ENCODE assay signal across 8 mouse cellular contexts in genomic region chr6:97395477-97396350, GRCm38 (mm10).
A peak's percentile ranks its signal among the peaks of the same experiment; 100 is the strongest.
DNase-seq lines count a peak whose midpoint lies in the region; ATAC-seq and TF ChIP-seq lines count a peak whose summit lies in the region.

No protein-coding gene starts in this region.

- 14% methylated on average over 17 of the region's 17 CpGs for WGBS in midbrain, embryonic 10.5 days
- WGBS in midbrain, embryonic 16.5 days: 11% methylated on average over 17 of the region's 17 CpGs
- WGBS in embryonic facial prominence, embryonic 13.5 days: 15% methylated on average over 17 of the region's 17 CpGs
- WGBS in intestine, embryonic 14.5 days: 25% methylated on average over 17 of the region's 17 CpGs
- whole genome bisulfite sequencing in lung, postnatal 0 days: 25% methylated on average over 17 of the region's 17 CpGs
- 90% methylated on average over 17 of the region's 17 CpGs for WGBS in thymus, adult 2 months

- no peak for TF ChIP-seq EP300 in lung, postnatal 0 days (IDR thresholded peaks at IDR 0.05)

- no peaks in the 10 kb centered on the region for H3K9me3 ChIP-seq in midbrain, embryonic 10.5 days (replicated peaks)
- no peaks in the 10 kb centered on the region for H3K9me3 ChIP-seq in midbrain, embryonic 16.5 days (replicated peaks; ENCODE audit: control insufficient read depth, low read length, poor library complexity, severe bottlenecking)
- H3K9me3 ChIP-seq in embryonic facial prominence, embryonic 13.5 days: no peaks in the 10 kb centered on the region
- H3K9me3 ChIP-seq in intestine, embryonic 14.5 days (ENCODE audit: control insufficient read depth, low read length): no peaks in the 10 kb centered on the region
- H3K9me3 ChIP-seq in lung, postnatal 0 days (ENCODE audit: low read length): no peaks in the 10 kb centered on the region

- H3K4me1 ChIP-seq in midbrain, embryonic 10.5 days: peaks cover 39% of the 10 kb centered on the region
- peaks cover 20% of the 10 kb centered on the region for H3K4me1 ChIP-seq in midbrain, embryonic 16.5 days (ENCODE audit: control insufficient read depth, insufficient read depth, low read length)
- H3K4me1 ChIP-seq in embryonic facial prominence, embryonic 13.5 days: peaks cover 31% of the 10 kb centered on the region
- peaks cover 13% of the 10 kb centered on the region for H3K4me1 ChIP-seq in intestine, embryonic 14.5 days (replicated peaks; ENCODE audit: control insufficient read depth, insufficient read depth, low read length)
- 0 out of 2 replicates have a peak, but pooled peaks cover 4% of the 10 kb centered on the region for H3K4me1 ChIP-seq in lung, postnatal 0 days (ENCODE audit: insufficient read depth, low read depth, low read length)
- H3K4me1 ChIP-seq in thymus, adult 2 months (replicated peaks; ENCODE audit: control insufficient read depth, insufficient read depth, low read length): peaks cover 8% of the 10 kb centered on the region

- H3K27ac ChIP-seq in midbrain, embryonic 10.5 days (replicated peaks): peak overlapping the region; percentile 81
- H3K27ac ChIP-seq in midbrain, embryonic 16.5 days (ENCODE audit: low read length): no peak overlapping the region
- H3K27ac ChIP-seq in embryonic facial prominence, embryonic 13.5 days: peak overlapping the region; percentile 33
- H3K27ac ChIP-seq in intestine, embryonic 14.5 days (ENCODE audit: low read depth): peak overlapping the region; percentile 9; the same call in 1 of the 2 replicates
- peak overlapping the region; percentile 45; the same call in 1 of the 2 replicates for H3K27ac ChIP-seq in lung, postnatal 0 days (ENCODE audit: low read length)
- H3K27ac ChIP-seq in thymus, adult 2 months (ENCODE audit: control insufficient read depth, insufficient read depth, low read length): no peak overlapping the region

- TF ChIP-seq CTCF in lung, postnatal 0 days (IDR thresholded peaks at IDR 0.05): no peak
- TF ChIP-seq CTCF in thymus, adult 2 months (IDR thresholded peaks at IDR 0.05; ENCODE audit: borderline replicate concordance, control insufficient read depth, extremely low read depth, insufficient read depth, low read length, poor library complexity): no peak

- no peaks in the 10 kb centered on the region; the same call in 1 of the 2 replicates for H3K36me3 ChIP-seq in midbrain, embryonic 10.5 days
- no peaks in the 10 kb centered on the region for H3K36me3 ChIP-seq in midbrain, embryonic 16.5 days (ENCODE audit: control insufficient read depth, insufficient read depth, low read length)
- no peaks in the 10 kb centered on the region for H3K36me3 ChIP-seq in embryonic facial prominence, embryonic 13.5 days
- no peaks in the 10 kb centered on the region for H3K36me3 ChIP-seq in intestine, embryonic 14.5 days (ENCODE audit: control insufficient read depth, insufficient read depth, low read length)
- no peaks in the 10 kb centered on the region for H3K36me3 ChIP-seq in lung, postnatal 0 days (ENCODE audit: insufficient read depth, low read length)
- no peaks in the 10 kb centered on the region for H3K36me3 ChIP-seq in thymus, adult 2 months (ENCODE audit: control insufficient read depth, insufficient read depth, low read length)

- H3K4me3 ChIP-seq in midbrain, embryonic 10.5 days: peak overlapping the region; percentile 35
- H3K4me3 ChIP-seq in midbrain, embryonic 16.5 days (ENCODE audit: low read depth, low read length): no peak overlapping the region
- H3K4me3 ChIP-seq in embryonic facial prominence, embryonic 13.5 days: no peak overlapping the region
- H3K4me3 ChIP-seq in intestine, embryonic 14.5 days (ENCODE audit: low read depth, low read length): no peak overlapping the region
- H3K4me3 ChIP-seq in lung, postnatal 0 days (ENCODE audit: low read depth, low read length): no peak overlapping the region; the same call in 1 of the 2 replicates
- no peak overlapping the region for H3K4me3 ChIP-seq in thymus, adult 2 months (ENCODE audit: control insufficient read depth, insufficient read depth, low read length)

- 0 out of 2 replicates have a peak, but pooled peaks cover 4% of the 10 kb centered on the region for H3K27me3 ChIP-seq in midbrain, embryonic 10.5 days (ENCODE audit: low read depth, poor library complexity, severe bottlenecking)
- H3K27me3 ChIP-seq in midbrain, embryonic 16.5 days (ENCODE audit: control insufficient read depth, insufficient read depth, low read depth, low read length): no peaks in the 10 kb centered on the region
- no peaks in the 10 kb centered on the region for H3K27me3 ChIP-seq in embryonic facial prominence, embryonic 13.5 days
- H3K27me3 ChIP-seq in intestine, embryonic 14.5 days (replicated peaks; ENCODE audit: control insufficient read depth, insufficient read depth, low read length): no peaks in the 10 kb centered on the region
- H3K27me3 ChIP-seq in lung, postnatal 0 days (replicated peaks; ENCODE audit: insufficient read depth, low read length): no peaks in the 10 kb centered on the region
- H3K27me3 ChIP-seq in thymus, adult 2 months (ENCODE audit: control insufficient read depth, insufficient read depth, low read length): no peaks in the 10 kb centered on the region

- TF ChIP-seq POLR2A in thymus, adult 2 months (IDR thresholded peaks at IDR 0.05; ENCODE audit: control insufficient read depth, extremely low read depth, insufficient read depth, low read length, poor library complexity): no peak

- no peak overlapping the region; the same call in 1 of the 2 replicates for H3K4me2 ChIP-seq in midbrain, embryonic 16.5 days (ENCODE audit: low read length)
- H3K4me2 ChIP-seq in embryonic facial prominence, embryonic 13.5 days: 0 out of 2 replicates have a peak overlapping the region, but pooled peaks have one; percentile 1
- H3K4me2 ChIP-seq in intestine, embryonic 14.5 days (ENCODE audit: low read length): peak overlapping the region; percentile 23; the same call in 1 of the 2 replicates
- peak overlapping the region; percentile 30 for H3K4me2 ChIP-seq in lung, postnatal 0 days (replicated peaks; ENCODE audit: low read depth, low read length)

- no peak overlapping the region for H3K9ac ChIP-seq in midbrain, embryonic 16.5 days (ENCODE audit: low read depth, low read length)
- H3K9ac ChIP-seq in embryonic facial prominence, embryonic 13.5 days: no peak overlapping the region
- no peak overlapping the region for H3K9ac ChIP-seq in intestine, embryonic 14.5 days (ENCODE audit: low read length)
- H3K9ac ChIP-seq in lung, postnatal 0 days (replicated peaks; ENCODE audit: low read depth): no peak overlapping the region

- peak; percentile 50 for DNase-seq in midbrain, embryonic 10.5 days (ENCODE audit: low spot score)
- DNase-seq in intestine, embryonic 14.5 days (ENCODE audit: low spot score): no peak
- peak; percentile 81 for DNase-seq in lung, postnatal 0 days (ENCODE audit: low spot score)
- peak; percentile 41 for DNase-seq in testis, postnatal 14 days (ENCODE audit: low spot score)
- no peak for DNase-seq in thymus, adult 2 months

- no peak for ATAC-seq in midbrain, embryonic 16.5 days
- no peak for ATAC-seq in embryonic facial prominence, embryonic 13.5 days (ENCODE audit: insufficient number of reproducible peaks, insufficient read depth, low FRiP score, low TSS enrichment, low read depth)
- 0 out of 2 replicates have a peak, but pooled peaks have one; percentile 37 for ATAC-seq in intestine, embryonic 14.5 days (replicated peaks; ENCODE audit: low FRiP score, low TSS enrichment, low read depth)
- peak; percentile 86 for ATAC-seq in lung, postnatal 0 days
- ATAC-seq in granulocyte monocyte progenitor cell, adult 5-6 weeks (replicated peaks; ENCODE audit: poor library complexity, severe bottlenecking): no peak

Comparison
In these comparisons a context has a peak if more than half of its experiments do, and no peak if none do; other contexts are left out.
1. H3K27ac ChIP-seq: peak in midbrain, embryonic 10.5 days (single experiment), embryonic facial prominence, embryonic 13.5 days (single experiment), intestine, embryonic 14.5 days (single experiment) and lung, postnatal 0 days (single experiment); none in midbrain, embryonic 16.5 days (single experiment) and thymus, adult 2 months (single experiment).
2. DNase-seq: peak in midbrain, embryonic 10.5 days (single experiment), lung, postnatal 0 days (single experiment) and testis, postnatal 14 days (single experiment); none in intestine, embryonic 14.5 days (single experiment) and thymus, adult 2 months (single experiment).
3. ATAC-seq: peak in intestine, embryonic 14.5 days (single experiment) and lung, postnatal 0 days (single experiment); none in midbrain, embryonic 16.5 days (single experiment), embryonic facial prominence, embryonic 13.5 days (single experiment) and granulocyte monocyte progenitor cell, adult 5-6 weeks (single experiment).